In the genomic region with DNA sequence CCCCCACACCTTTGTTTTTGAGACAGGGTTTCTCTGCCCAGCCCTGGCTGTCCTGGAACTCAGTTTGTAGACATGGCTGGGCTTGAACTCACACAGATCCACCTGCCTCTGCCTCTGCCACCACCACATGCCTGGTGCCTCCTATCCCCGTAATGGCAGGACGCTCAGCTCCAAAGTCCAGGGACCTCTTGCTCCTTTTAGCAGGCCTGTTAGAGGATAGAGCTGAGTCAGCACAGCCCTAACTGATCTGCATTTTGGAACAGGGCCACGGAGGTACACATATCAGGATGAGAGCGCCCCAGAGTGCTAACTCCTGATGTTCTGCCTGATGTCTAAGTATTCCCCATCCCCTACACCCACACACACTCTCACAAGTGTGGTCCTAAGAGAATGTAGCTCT, we compare ENCODE assay signal across 9 mouse cellular contexts. TPM values are rescaled to one million over a fixed set of nuclear protein-coding genes. Genes with fewer than 3 reads are reported as not detected.
DNase-seq lines count a peak whose midpoint lies in the region; ATAC-seq and TF ChIP-seq lines count a peak whose summit lies in the region.
"Had no signal": no experiment of that assay in that cellular context is flagged by ENCODE, and none has a peak within 500 bp of the region (broad histone marks: within the 10 kb centered on the region; RNA-seq: fewer than 3 reads in every experiment).

Gene Tmem86b, minus strand, starts transcription at position 392 of the 400 bp plus-strand sequence.

- no peak within 1 kb of the TSS for H3K27ac ChIP-seq in left cerebral cortex, adult 2 months
- peak within 1 kb of the TSS; percentile 66 for H3K27ac ChIP-seq in intestine, embryonic 16.5 days (ENCODE audit: low read length)
- no peak within 1 kb of the TSS for H3K27ac ChIP-seq in stomach, embryonic 15.5 days
- no peak within 1 kb of the TSS for H3K27ac ChIP-seq in forebrain, embryonic 11.5 days (ENCODE audit: low read depth, low read length)
- H3K27ac ChIP-seq: embryonic facial prominence, embryonic 13.5 days; hindbrain, embryonic 15.5 days had no signal

- H3K36me3 ChIP-seq in intestine, embryonic 16.5 days (ENCODE audit: control insufficient read depth, insufficient read depth, low read length), result peaks cover 36% of the 10 kb centered on the region
- peaks cover 40% of the 10 kb centered on the region for H3K36me3 ChIP-seq in stomach, embryonic 15.5 days
- peaks cover 10% of the 10 kb centered on the region for H3K36me3 ChIP-seq in forebrain, embryonic 11.5 days (ENCODE audit: control insufficient read depth, insufficient read depth, low read length)

- H3K4me3 ChIP-seq in left cerebral cortex, adult 2 months, result no peak within 1 kb of the TSS
- peak within 1 kb of the TSS; percentile 37 for H3K4me3 ChIP-seq in intestine, embryonic 16.5 days (ENCODE audit: low read length)
- no peak within 1 kb of the TSS for H3K4me3 ChIP-seq in stomach, embryonic 15.5 days (replicated peaks)
- H3K4me3 ChIP-seq in forebrain, embryonic 11.5 days (ENCODE audit: low read depth, low read length), result no peak within 1 kb of the TSS
- H3K4me3 ChIP-seq: embryonic facial prominence, embryonic 13.5 days; hindbrain, embryonic 15.5 days had no signal

- H3K4me1 ChIP-seq in intestine, embryonic 16.5 days (ENCODE audit: control insufficient read depth, insufficient read depth, low read length), result 0 out of 2 replicates have a peak, but pooled peaks cover 5% of the 10 kb centered on the region
- H3K4me1 ChIP-seq in stomach, embryonic 15.5 days, result no peaks in the 10 kb centered on the region
- no peaks in the 10 kb centered on the region for H3K4me1 ChIP-seq in forebrain, embryonic 11.5 days (replicated peaks; ENCODE audit: control insufficient read depth, insufficient read depth, low read length)
- H3K4me1 ChIP-seq: embryonic facial prominence, embryonic 13.5 days; hindbrain, embryonic 15.5 days had no signal

- no peak within 1 kb of the TSS for H3K4me2 ChIP-seq in intestine, embryonic 16.5 days (ENCODE audit: low read depth, low read length)
- H3K4me2 ChIP-seq in stomach, embryonic 15.5 days, result no peak within 1 kb of the TSS
- no peak within 1 kb of the TSS for H3K4me2 ChIP-seq in forebrain, embryonic 11.5 days (ENCODE audit: low read depth, low read length, severe bottlenecking)
- H3K4me2 ChIP-seq: embryonic facial prominence, embryonic 13.5 days; hindbrain, embryonic 15.5 days had no signal

- no peaks in the 10 kb centered on the region for H3K9me3 ChIP-seq in intestine, embryonic 16.5 days (ENCODE audit: control insufficient read depth, low read length)
- no peaks in the 10 kb centered on the region for H3K9me3 ChIP-seq in stomach, embryonic 15.5 days
- H3K9me3 ChIP-seq in forebrain, embryonic 11.5 days (ENCODE audit: control insufficient read depth, low read length), result no peaks in the 10 kb centered on the region
- H3K9me3 ChIP-seq: embryonic facial prominence, embryonic 13.5 days; hindbrain, embryonic 15.5 days had no signal

- DNase-seq in left cerebral cortex, adult 2 months (ENCODE audit: extremely low spot score in 1 of 2, low spot score in 2 of 2), result no peak
- DNase-seq in left cerebral cortex, adult 11 months (ENCODE audit: low spot score), result no peak
- no peak for DNase-seq in left cerebral cortex, postnatal 36 days (ENCODE audit: low spot score in 2 of 2)
- no peak for DNase-seq in frontal cortex, postnatal 10 days (ENCODE audit: low spot score in 2 of 2)
- DNase-seq in forebrain, embryonic 11.5 days (ENCODE audit: low spot score), result no peak

- intact Hi-C loops in left cerebral cortex, adult 2 months (cut with DNase I), result no loop called here
- intact Hi-C loops in left cerebral cortex, postnatal 36 days (cut with DNase I), result no loop called here

- WGBS in intestine, embryonic 16.5 days, result 80% methylated on average over 4 of the region's 4 CpGs
- 81% methylated on average over 4 of the region's 4 CpGs for whole genome bisulfite sequencing in stomach, embryonic 15.5 days
- 89% methylated on average over 4 of the region's 4 CpGs for WGBS in forebrain, embryonic 11.5 days

- ATAC-seq in intestine, embryonic 16.5 days, result peak; percentile 36
- 0 out of 2 replicates have a peak, but pooled peaks have one; percentile 32 for ATAC-seq in stomach, embryonic 15.5 days (ENCODE audit: insufficient read depth, low FRiP score, low read depth)
- no peak for ATAC-seq in forebrain, embryonic 11.5 days (replicated peaks; ENCODE audit: low FRiP score)

- no peak for TF ChIP-seq CTCF in left cerebral cortex, adult 2 months (IDR thresholded peaks at IDR 0.05)

- H3K9ac ChIP-seq in intestine, embryonic 16.5 days (ENCODE audit: low read depth, low read length), result no peak within 1 kb of the TSS
- H3K9ac ChIP-seq in stomach, embryonic 15.5 days, result no peak within 1 kb of the TSS
- H3K9ac ChIP-seq in forebrain, embryonic 11.5 days (ENCODE audit: low read length), result no peak within 1 kb of the TSS
- H3K9ac ChIP-seq: embryonic facial prominence, embryonic 13.5 days; hindbrain, embryonic 15.5 days had no signal

- no peaks in the 10 kb centered on the region for H3K27me3 ChIP-seq in intestine, embryonic 16.5 days (replicated peaks; ENCODE audit: control insufficient read depth, insufficient read depth, low read length)
- no peaks in the 10 kb centered on the region for H3K27me3 ChIP-seq in stomach, embryonic 15.5 days (replicated peaks)
- no peaks in the 10 kb centered on the region for H3K27me3 ChIP-seq in forebrain, embryonic 11.5 days (ENCODE audit: control insufficient read depth, insufficient read depth, low read length)
- H3K27me3 ChIP-seq: embryonic facial prominence, embryonic 13.5 days; hindbrain, embryonic 15.5 days had no signal

RNA-seq across cellular contexts. Expression of gene Tmem86b, which starts in this region (rescaled TPM):
- total RNA-seq in left cerebral cortex, adult 2 months (2021), result 10 to 100 TPM; 15.4 to 20.8 TPM
- polyA plus RNA-seq in intestine, embryonic 16.5 days (2015; fragmentation: Nextera tagmentation; extraction: Ambion mirVana), result 16.3 and 23.2 TPM in 2 replicates
- 10 to 100 TPM; 10.0 to 16.8 TPM for total RNA-seq in left cerebral cortex, postnatal 36 days (2021)
- polyA plus RNA-seq in stomach, embryonic 15.5 days (2015; fragmentation: Nextera tagmentation; extraction: Ambion mirVana), result 2.4 and 4.8 TPM in 2 replicates
- polyA plus RNA-seq in forebrain, embryonic 11.5 days (2014; fragmentation: Nextera tagmentation; extraction: Ambion mirVana), result 2.3 and 3.4 TPM in 2 replicates
